Comparison of ENCODE assay signal across 12 mouse cellular contexts in genomic region chr7:81672735-81673291, GRCm38 (mm10). TPM values are rescaled to one million over a fixed set of nuclear protein-coding genes. Genes with fewer than 3 reads are reported as not detected.
DNase-seq lines count a peak whose midpoint lies in the region; ATAC-seq and TF ChIP-seq lines count a peak whose summit lies in the region.
"Had no signal": no experiment of that assay in that cellular context is flagged by ENCODE, and none has a peak within 500 bp of the region (broad histone marks: within the 10 kb centered on the region; RNA-seq: fewer than 3 reads in every experiment).

No protein-coding gene starts in this region.

- no peak for ATAC-seq in kidney, embryonic 15.5 days (replicated peaks; ENCODE audit: low FRiP score)
- no peak for ATAC-seq in kidney, embryonic 14.5 days (ENCODE audit: low FRiP score, low TSS enrichment)
- no peak for ATAC-seq in hindbrain, postnatal 0 days
- no peak for ATAC-seq in megakaryocyte-erythroid progenitor cell, adult 5-6 weeks (replicated peaks; ENCODE audit: low FRiP score, low TSS enrichment, poor library complexity, severe bottlenecking)
- ATAC-seq: intestine, embryonic 15.5 days; lung, postnatal 0 days had no signal

- TF ChIP-seq EP300 in heart, adult 2 months (IDR thresholded peaks at IDR 0.05; ENCODE audit: insufficient read depth, low read depth, low read length) = no peak
- TF ChIP-seq EP300 in CH12.LX (IDR thresholded peaks at IDR 0.05; ENCODE audit: low read length) = no peak

- dilution Hi-C loops in CH12.LX (cut with MboI; ENCODE audit: extremely low pct_ligation_motif_present, extremely low pct_unique_long_range_greater_than_20kb, low sequenced_read_pairs) = no loop called here

- H3K27me3 ChIP-seq in heart, embryonic 10.5 days (ENCODE audit: insufficient read depth, poor library complexity, severe bottlenecking) = no peaks in the 10 kb centered on the region
- no peaks in the 10 kb centered on the region for H3K27me3 ChIP-seq in heart, adult 2 months (ENCODE audit: control insufficient read depth, insufficient read depth, low read length)
- no peaks in the 10 kb centered on the region for H3K27me3 ChIP-seq in kidney, embryonic 15.5 days
- H3K27me3 ChIP-seq in kidney, embryonic 14.5 days (ENCODE audit: control insufficient read depth, insufficient read depth, low read length) = no peaks in the 10 kb centered on the region
- H3K27me3 ChIP-seq in CH12.LX (replicated peaks) = peaks cover 3% of the 10 kb centered on the region
- H3K27me3 ChIP-seq in hindbrain, postnatal 0 days (ENCODE audit: insufficient read depth, low read length) = no peaks in the 10 kb centered on the region
- H3K27me3 ChIP-seq: embryonic facial prominence, embryonic 15.5 days; intestine, embryonic 15.5 days; limb, embryonic 13.5 days had no signal

- H3K79me2 ChIP-seq in heart, adult 2 months (replicated peaks; ENCODE audit: control insufficient read depth, insufficient read depth, low read length) = no peaks in the 10 kb centered on the region
- H3K79me2 ChIP-seq in CH12.LX (replicated peaks; ENCODE audit: control insufficient read depth, extremely low read depth, insufficient read depth, poor library complexity, severe bottlenecking) = no peaks in the 10 kb centered on the region

- TF ChIP-seq CTCF in heart, adult 2 months (IDR thresholded peaks at IDR 0.05) = no peak
- TF ChIP-seq CTCF in CH12.LX (conservative IDR thresholded peaks at IDR 0.05 in 1 of 2, IDR thresholded peaks at IDR 0.05 in 1 of 2; ENCODE audit: low read depth in 2 of 2, low read length in 2 of 2) = no peak
- no peak for TF ChIP-seq CTCF in hindbrain, postnatal 0 days (IDR thresholded peaks at IDR 0.05; ENCODE audit: low read depth)

- H3K9me3 ChIP-seq in heart, embryonic 10.5 days = no peaks in the 10 kb centered on the region
- no peaks in the 10 kb centered on the region for H3K9me3 ChIP-seq in kidney, embryonic 15.5 days (replicated peaks)
- H3K9me3 ChIP-seq in kidney, embryonic 14.5 days (ENCODE audit: control insufficient read depth, low read length) = no peaks in the 10 kb centered on the region
- no peaks in the 10 kb centered on the region for H3K9me3 ChIP-seq in CH12.LX (replicated peaks; ENCODE audit: low read length)
- H3K9me3 ChIP-seq in hindbrain, postnatal 0 days (ENCODE audit: low read length) = no peaks in the 10 kb centered on the region
- H3K9me3 ChIP-seq: embryonic facial prominence, embryonic 15.5 days; intestine, embryonic 15.5 days; limb, embryonic 13.5 days had no signal

- DNase-seq in heart, embryonic 10.5 days (ENCODE audit: low spot score) = no peak
- no peak for DNase-seq in heart, adult 2 months
- DNase-seq in CH12.LX (ENCODE audit: extremely low read depth) = no peak
- DNase-seq in hindbrain, postnatal 0 days (ENCODE audit: low spot score) = peak; percentile 37
- DNase-seq in gastrocnemius, adult 18-20 months (ENCODE audit: low spot score) = no peak

- intact Hi-C loops in heart, adult 2 months (cut with DNase I) = no loop called here

- WGBS in heart, embryonic 10.5 days = 60% methylated on average over 10 of the region's 10 CpGs
- WGBS in heart, adult 2 months = 32% methylated on average over 10 of the region's 10 CpGs
- WGBS in kidney, embryonic 15.5 days = 68% methylated on average over 10 of the region's 10 CpGs
- WGBS in kidney, embryonic 14.5 days = 65% methylated on average over 10 of the region's 10 CpGs
- WGBS in hindbrain, postnatal 0 days = 48% methylated on average over 10 of the region's 10 CpGs

- H3K9ac ChIP-seq in heart, adult 2 months (ENCODE audit: low read depth, low read length) = no peak overlapping the region
- H3K9ac ChIP-seq in kidney, embryonic 15.5 days = no peak overlapping the region
- H3K9ac ChIP-seq in kidney, embryonic 14.5 days (ENCODE audit: low read depth, low read length) = no peak overlapping the region
- H3K9ac ChIP-seq in CH12.LX (ENCODE audit: insufficient read depth, low read depth) = no peak overlapping the region
- H3K9ac ChIP-seq in hindbrain, postnatal 0 days (replicated peaks; ENCODE audit: low read length) = no peak overlapping the region
- H3K9ac ChIP-seq: embryonic facial prominence, embryonic 15.5 days; intestine, embryonic 15.5 days; limb, embryonic 13.5 days had no signal

- H3K27ac ChIP-seq in heart, embryonic 10.5 days = peak overlapping the region; percentile 70
- no peak overlapping the region for H3K27ac ChIP-seq in heart, adult 2 months
- no peak overlapping the region for H3K27ac ChIP-seq in kidney, embryonic 15.5 days
- no peak overlapping the region for H3K27ac ChIP-seq in kidney, embryonic 14.5 days (ENCODE audit: low read depth, low read length)
- H3K27ac ChIP-seq in CH12.LX (ENCODE audit: insufficient read depth, low read depth) = no peak overlapping the region
- peak overlapping the region; percentile 52; the same call in 1 of the 2 replicates for H3K27ac ChIP-seq in hindbrain, postnatal 0 days
- H3K27ac ChIP-seq: embryonic facial prominence, embryonic 15.5 days; intestine, embryonic 15.5 days; limb, embryonic 13.5 days had no signal

- in situ Hi-C loops in CH12.LX (cut with MboI; ENCODE audit: low pct_ligation_motif_present, low pct_unique_long_range_greater_than_20kb, low sequenced_read_pairs) = no loop called here

- peak overlapping the region; percentile 29; the same call in 1 of the 2 replicates for H3K4me3 ChIP-seq in heart, embryonic 10.5 days
- no peak overlapping the region for H3K4me3 ChIP-seq in heart, adult 2 months
- H3K4me3 ChIP-seq in kidney, embryonic 15.5 days (replicated peaks) = no peak overlapping the region
- H3K4me3 ChIP-seq in kidney, embryonic 14.5 days (ENCODE audit: low read length) = no peak overlapping the region
- no peak overlapping the region for H3K4me3 ChIP-seq in CH12.LX (replicated peaks in 1 of 3; ENCODE audit: low read depth in 2 of 3, low read length in 2 of 3, poor library complexity in 1 of 3)
- no peak overlapping the region for H3K4me3 ChIP-seq in hindbrain, postnatal 0 days (ENCODE audit: low read length)
- H3K4me3 ChIP-seq: embryonic facial prominence, embryonic 15.5 days; intestine, embryonic 15.5 days; limb, embryonic 13.5 days had no signal

- H3K36me3 ChIP-seq in heart, embryonic 10.5 days = no peaks in the 10 kb centered on the region
- H3K36me3 ChIP-seq in heart, adult 2 months (ENCODE audit: control insufficient read depth, insufficient read depth, low read length) = peaks cover 4% of the 10 kb centered on the region; the same call in 1 of the 2 replicates
- no peaks in the 10 kb centered on the region for H3K36me3 ChIP-seq in kidney, embryonic 15.5 days
- no peaks in the 10 kb centered on the region for H3K36me3 ChIP-seq in kidney, embryonic 14.5 days (ENCODE audit: control insufficient read depth, insufficient read depth, low read length)
- H3K36me3 ChIP-seq in CH12.LX (replicated peaks in 1 of 2; ENCODE audit: control insufficient read depth in 1 of 2, insufficient read depth in 1 of 2, low read length in 1 of 2) = no peaks in the 10 kb centered on the region
- no peaks in the 10 kb centered on the region for H3K36me3 ChIP-seq in hindbrain, postnatal 0 days (ENCODE audit: insufficient read depth, low read length)
- H3K36me3 ChIP-seq: embryonic facial prominence, embryonic 15.5 days; intestine, embryonic 15.5 days; limb, embryonic 13.5 days had no signal

- H3K4me1 ChIP-seq in heart, embryonic 10.5 days = peaks cover 29% of the 10 kb centered on the region
- peaks cover 2% of the 10 kb centered on the region; the same call in 1 of the 2 replicates for H3K4me1 ChIP-seq in heart, adult 2 months (ENCODE audit: control insufficient read depth, insufficient read depth, low read length)
- peaks cover 10% of the 10 kb centered on the region for H3K4me1 ChIP-seq in kidney, embryonic 15.5 days
- H3K4me1 ChIP-seq in kidney, embryonic 14.5 days (ENCODE audit: control insufficient read depth, insufficient read depth, low read length) = 0 out of 2 replicates have a peak, but pooled peaks cover 4% of the 10 kb centered on the region
- H3K4me1 ChIP-seq in CH12.LX (ENCODE audit: control insufficient read depth in 1 of 2, insufficient read depth in 2 of 2) = peaks cover 4 to 6% of the 10 kb centered on the region in 2 experiments; a peak in 3 of 4 replicates
- peaks cover 11% of the 10 kb centered on the region; the same call in 1 of the 2 replicates for H3K4me1 ChIP-seq in hindbrain, postnatal 0 days (ENCODE audit: insufficient read depth, low read length)
- H3K4me1 ChIP-seq: intestine, embryonic 15.5 days had no signal

- no peak for TF ChIP-seq POLR2A in heart, adult 2 months (IDR thresholded peaks at IDR 0.05; ENCODE audit: insufficient read depth, low read depth, low read length)
- TF ChIP-seq POLR2A in CH12.LX (IDR thresholded peaks at IDR 0.05; ENCODE audit: low read depth, low read length) = no peak

- 0 out of 2 replicates have a peak overlapping the region, but pooled peaks have one; percentile 8 for H3K4me2 ChIP-seq in kidney, embryonic 15.5 days
- H3K4me2 ChIP-seq in kidney, embryonic 14.5 days (replicated peaks; ENCODE audit: low read depth, low read length) = no peak overlapping the region
- H3K4me2 ChIP-seq in CH12.LX (ENCODE audit: insufficient read depth, low read depth, poor library complexity, severe bottlenecking) = peak overlapping the region; percentile 19; the same call in 1 of the 2 replicates
- H3K4me2 ChIP-seq in hindbrain, postnatal 0 days (ENCODE audit: low read depth, low read length) = peak overlapping the region; percentile 19; the same call in 1 of the 2 replicates
- H3K4me2 ChIP-seq: embryonic facial prominence, embryonic 15.5 days; intestine, embryonic 15.5 days had no signal

- TF ChIP-seq RAD21 in CH12.LX (IDR thresholded peaks at IDR 0.05; ENCODE audit: low read depth, low read length) = no peak

TF ChIP-seq in CH12.LX, 34 proteins besides CTCF, POLR2A, EP300 and RAD21 (continues in another document):
- TF ChIP-seq BHLHE40 (IDR thresholded peaks at IDR 0.05; ENCODE audit: low read depth, low read length) = no peak
- no peak for TF ChIP-seq ZNF384 (IDR thresholded peaks at IDR 0.05; ENCODE audit: low read depth, low read length)
- no peak for TF ChIP-seq CHD2 (IDR thresholded peaks at IDR 0.05; ENCODE audit: low read length)

RNA-seq across cellular contexts. Expression of gene Homer2, which starts 34.5 kb away (rescaled TPM):
- 119 and 154 TPM in 2 replicates for polyA plus RNA-seq in heart, embryonic 10.5 days (2016; fragmentation: Nextera tagmentation; extraction: Ambion mirVana)
- 10 to 100 TPM; 85.1 to 99.5 TPM for total RNA-seq in heart, adult 2 months (2021)
- 33.1 and 39.4 TPM in 2 replicates for polyA plus RNA-seq in heart, adult 2 months (2012; rRNA removed)
- polyA plus RNA-seq in kidney, embryonic 15.5 days (2015; fragmentation: Nextera tagmentation; extraction: Ambion mirVana) = 13.3 and 14.8 TPM in 2 replicates
- polyA plus RNA-seq in kidney, embryonic 14.5 days (2014; fragmentation: Nextera tagmentation; extraction: Ambion mirVana) = 13.8 and 14.5 TPM in 2 replicates
- total RNA-seq in CH12.LX (2012; rRNA removed) (0.08 TPM in 1 of 2 replicates, not detected in the other), CH12.LX (2014; rRNA removed) (not detected in 2 replicates)
- polyA plus RNA-seq in CH12.LX (2012; ENCODE audit: insufficient read length, low read depth) = not detected in 2 replicates
- 30.3 and 37.6 TPM in 2 replicates for total RNA-seq in hindbrain, postnatal 0 days (2014; rRNA removed)
- polyA plus RNA-seq in hindbrain, postnatal 0 days (2015; fragmentation: Nextera tagmentation; extraction: Ambion mirVana) = 44.4 and 46.0 TPM in 2 replicates
- total RNA-seq in gastrocnemius, adult 18-20 months (2021) = 10 to 100 TPM; 51.1 to 51.7 TPM
- total RNA-seq in megakaryocyte-erythroid progenitor cell, adult 5-6 weeks (2014; fragmentation: Nextera tagmentation) = 0.33 and 3.3 TPM in 2 replicates
- 1.4 and 3.4 TPM in 2 replicates for total RNA-seq in megakaryocyte-erythroid progenitor cell, adult 5-6 weeks (2017)

Comparison
In these comparisons a context has a peak if more than half of its experiments do, and no peak if none do; other contexts are left out.
1. H3K27ac ChIP-seq: peak in heart, embryonic 10.5 days (single experiment) and hindbrain, postnatal 0 days (single experiment); none in heart, adult 2 months (single experiment), kidney, embryonic 15.5 days (single experiment), kidney, embryonic 14.5 days (single experiment) and CH12.LX (single experiment).
2. RNA of gene Homer2, which starts 34.5 kb away (polyA plus RNA-seq): 119 to 154 TPM in heart, embryonic 10.5 days, 44.4 to 46.0 TPM in hindbrain, postnatal 0 days, 33.1 to 39.4 TPM in heart, adult 2 months, 13.3 to 14.8 TPM in kidney, embryonic 15.5 days and 13.8 to 14.5 TPM in kidney, embryonic 14.5 days; not detected in CH12.LX; every median in the first group is over 10 times any median in the second.